Mouse (Mus musculus) testis, adult 2 months (tissue): Measurements from ENCODE around the gene Gap43.

Source experiments
- CTCF ChIP-seq: fragments of 200-500 bp; IDR thresholded peaks from 2 replicates; pipeline ENCODE4 v1.5.1; 2012; ENCODE audit warnings: low read depth, mild to moderate bottlenecking, inconsistent platforms, low read length, moderate library complexity; ENCODE audit not compliant: control insufficient read depth, insufficient read depth, insufficient replicate concordance
- POLR2A ChIP-seq: fragments of 200-500 bp; IDR thresholded peaks from 2 replicates; pipeline ENCODE4 v1.6.1; 2012; ENCODE audit warnings: low read depth, mild to moderate bottlenecking, inconsistent platforms, low read length, moderate library complexity; ENCODE audit not compliant: control insufficient read depth

DNA sequence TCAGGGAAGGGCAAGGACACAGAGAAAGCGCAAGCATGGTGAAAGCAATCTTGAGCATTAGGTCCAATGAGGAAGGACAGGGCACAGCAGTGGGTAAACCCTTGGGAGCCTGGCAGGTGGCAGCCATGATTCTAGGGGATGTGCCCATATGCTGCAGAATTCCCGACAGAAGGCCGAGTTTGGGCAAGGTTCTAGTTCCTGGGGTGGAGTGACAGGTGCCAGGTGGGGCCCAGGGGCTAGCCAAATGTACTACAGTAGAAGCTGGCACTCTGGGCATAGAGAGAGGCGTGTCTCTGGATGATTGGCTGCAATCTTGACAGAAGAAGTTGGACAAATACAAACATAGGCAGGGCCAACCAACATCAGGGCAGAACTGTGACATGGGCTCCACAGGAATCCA is 19.6 kb upstream of the Gap43 start:
- TF ChIP-seq POLR2A (no peak), CTCF (no peak)
